Comparison of ENCODE assay signal across 8 mouse cellular contexts in the genomic region with DNA sequence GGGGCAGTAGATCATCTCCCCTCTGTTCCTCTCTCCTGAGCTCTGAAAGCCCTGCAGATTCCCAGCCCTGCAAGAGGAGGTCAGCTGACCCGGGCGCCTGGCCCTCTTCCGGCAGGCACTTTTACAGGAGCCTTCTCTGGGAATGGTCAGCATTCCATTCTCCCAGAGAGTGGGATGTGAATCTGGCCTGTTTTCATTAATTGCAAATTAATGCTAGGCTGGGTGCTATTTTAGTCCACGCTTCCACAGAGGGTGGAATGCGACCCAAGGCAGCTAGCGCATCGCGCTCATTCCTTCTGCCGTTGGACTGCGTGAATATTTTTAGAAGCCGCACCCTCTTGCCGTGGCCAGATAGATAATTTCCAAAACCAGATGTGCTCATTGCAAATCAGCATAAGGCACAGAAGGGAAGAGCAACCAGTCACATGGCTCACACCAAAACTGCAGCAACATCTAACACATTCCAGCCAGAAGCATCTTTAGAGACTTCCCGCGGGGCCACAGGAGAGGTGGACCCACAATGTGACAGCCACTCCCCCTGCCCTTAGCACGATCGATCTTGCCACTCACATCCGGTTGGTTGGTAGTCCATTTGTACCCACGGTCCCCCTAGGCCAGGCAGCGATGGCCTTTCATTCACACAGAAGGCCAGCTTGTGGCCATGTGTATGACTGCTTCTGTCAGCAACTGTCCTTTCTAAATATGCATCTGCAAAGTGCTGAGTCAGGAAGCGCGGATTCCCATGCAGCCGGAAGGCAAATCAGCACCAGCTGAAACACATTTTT. TPM values are rescaled to one million over a fixed set of nuclear protein-coding genes. Genes with fewer than 3 reads are reported as not detected.
DNase-seq lines count a peak whose midpoint lies in the region; TF ChIP-seq lines count a peak whose summit lies in the region.

No protein-coding gene starts in this region.

- no peaks in the 10 kb centered on the region for H3K27me3 ChIP-seq in CH12.LX (replicated peaks)
- no peaks in the 10 kb centered on the region for H3K27me3 ChIP-seq in small intestine, adult 2 months (ENCODE audit: control insufficient read depth, insufficient read depth, low read length)

- peaks cover 0 to 51% of the 10 kb centered on the region in 2 experiments for H3K36me3 ChIP-seq in CH12.LX (replicated peaks in 1 of 2; ENCODE audit: control insufficient read depth in 1 of 2, insufficient read depth in 1 of 2, low read length in 1 of 2)
- no peaks in the 10 kb centered on the region for H3K36me3 ChIP-seq in small intestine, adult 2 months (ENCODE audit: control insufficient read depth, insufficient read depth, low read length)

- no peak for TF ChIP-seq CTCF in CH12.LX (conservative IDR thresholded peaks at IDR 0.05 in 1 of 2, IDR thresholded peaks at IDR 0.05 in 1 of 2; ENCODE audit: low read depth in 2 of 2, low read length in 2 of 2)
- no peak for TF ChIP-seq CTCF in brain, embryonic 14.5 days (IDR thresholded peaks at IDR 0.05; ENCODE audit: borderline replicate concordance, extremely low read depth, insufficient read depth, insufficient read length)
- no peak for TF ChIP-seq CTCF in small intestine, adult 2 months (IDR thresholded peaks at IDR 0.05; ENCODE audit: extremely low read depth, insufficient read length, insufficient replicate concordance, low read depth, low read length)

- H3K9me3 ChIP-seq in CH12.LX (replicated peaks; ENCODE audit: low read length): no peaks in the 10 kb centered on the region

- no peak for TF ChIP-seq POLR2A in CH12.LX (IDR thresholded peaks at IDR 0.05; ENCODE audit: low read depth, low read length)
- no peak for TF ChIP-seq POLR2A in brain, embryonic 14.5 days (IDR thresholded peaks at IDR 0.05; ENCODE audit: borderline replicate concordance, extremely low read depth, insufficient read depth, insufficient read length, poor library complexity, severe bottlenecking)
- TF ChIP-seq POLR2A in small intestine, adult 2 months (IDR thresholded peaks at IDR 0.05; ENCODE audit: low read depth, low read length): no peak

- no peak overlapping the region for H3K4me2 ChIP-seq in CH12.LX (ENCODE audit: insufficient read depth, low read depth, poor library complexity, severe bottlenecking)

- H3K27ac ChIP-seq in CH12.LX (ENCODE audit: insufficient read depth, low read depth): no peak overlapping the region
- H3K27ac ChIP-seq in small intestine, adult 2 months (ENCODE audit: insufficient read depth, low read depth, low read length): 0 out of 2 replicates have a peak overlapping the region, but pooled peaks have one; percentile 10

- H3K4me1 ChIP-seq in CH12.LX (ENCODE audit: control insufficient read depth in 1 of 2, insufficient read depth in 2 of 2): peaks cover 0 to 80% of the 10 kb centered on the region in 2 experiments; a peak in 2 of 4 replicates
- peaks cover 5% of the 10 kb centered on the region; the same call in 1 of the 2 replicates for H3K4me1 ChIP-seq in small intestine, adult 2 months (ENCODE audit: control insufficient read depth, insufficient read depth, insufficient read length, low read length)

- WGBS in small intestine, adult 2 months: 57% methylated on average over 22 of the region's 22 CpGs

- DNase-seq in CH12.LX (ENCODE audit: extremely low read depth): no peak
- peak; percentile 63 for DNase-seq in brain, embryonic 14.5 days (ENCODE audit: low read depth)
- peak; percentile 75 to 84 for DNase-seq in heart, adult 18-20 months
- DNase-seq in kidney, adult 8-10 months: peak; percentile 28 to 35
- DNase-seq in lung, postnatal 25 days (ENCODE audit: low spot score): peak; percentile 32
- DNase-seq in T-cell, adult 2 months (ENCODE audit: low spot score): no peak
- DNase-seq in cerebellum, adult 11 months: no peak

- no peak for TF ChIP-seq EP300 in CH12.LX (IDR thresholded peaks at IDR 0.05; ENCODE audit: low read length)

- no peak for TF ChIP-seq RAD21 in CH12.LX (IDR thresholded peaks at IDR 0.05; ENCODE audit: low read depth, low read length)

- in situ Hi-C loops in CH12.LX (cut with MboI; ENCODE audit: low pct_ligation_motif_present, low pct_unique_long_range_greater_than_20kb, low sequenced_read_pairs): no loop called here

- H3K79me2 ChIP-seq in CH12.LX (replicated peaks; ENCODE audit: control insufficient read depth, extremely low read depth, insufficient read depth, poor library complexity, severe bottlenecking): no peaks in the 10 kb centered on the region

- no peak overlapping the region for H3K9ac ChIP-seq in CH12.LX (ENCODE audit: insufficient read depth, low read depth)

- dilution Hi-C loops in CH12.LX (cut with MboI; ENCODE audit: extremely low pct_ligation_motif_present, extremely low pct_unique_long_range_greater_than_20kb, low sequenced_read_pairs): no loop called here

- H3K4me3 ChIP-seq in CH12.LX (replicated peaks in 1 of 3; ENCODE audit: low read depth in 2 of 3, low read length in 2 of 3, poor library complexity in 1 of 3): no peak overlapping the region
- 0 out of 2 replicates have a peak overlapping the region, but pooled peaks have one; percentile 6 for H3K4me3 ChIP-seq in small intestine, adult 2 months (ENCODE audit: low read depth, low read length)

TF ChIP-seq in CH12.LX, 34 proteins besides CTCF, POLR2A, EP300 and RAD21:
- TF ChIP-seq JUN (IDR thresholded peaks at IDR 0.05; ENCODE audit: insufficient read depth, low read depth, low read length) (no peak), E2F4 (IDR thresholded peaks at IDR 0.05; ENCODE audit: insufficient replicate concordance, low read depth, low read length) (no peak), MAFK (IDR thresholded peaks at IDR 0.05; ENCODE audit: insufficient replicate concordance, low read length) (0 out of 2 replicates have a peak, but pooled peaks have one; percentile 35), PAX5 (IDR thresholded peaks at IDR 0.05; ENCODE audit: low read length) (no peak)

RNA-seq across cellular contexts. Expression of a gene that starts 51.8 kb away (rescaled TPM):
- 1.2 TPM in 2 replicates for total RNA-seq in CH12.LX (2012; rRNA removed)
- 1.4 and 1.6 TPM in 2 replicates for total RNA-seq in CH12.LX (2014; rRNA removed)
- 3.2 and 3.4 TPM in 2 replicates for polyA plus RNA-seq in CH12.LX (2012; ENCODE audit: insufficient read length, low read depth)
- polyA plus RNA-seq in brain, embryonic 14.5 days (2012; rRNA removed): 52.9 and 54.8 TPM in 2 replicates
- total RNA-seq in heart, adult 18-20 months (2021): 10 to 100 TPM; 27.9 to 32.2 TPM
- 2.0 and 2.7 TPM in 2 replicates for polyA plus RNA-seq in small intestine, adult 2 months (2012; rRNA removed)

Comparison
In these comparisons a context has a peak if more than half of its experiments do, and no peak if none do; other contexts are left out.
1. DNase-seq: peak in brain, embryonic 14.5 days (single experiment), heart, adult 18-20 months (2 of 2), kidney, adult 8-10 months (2 of 2) and lung, postnatal 25 days (single experiment); none in CH12.LX (single experiment), T-cell, adult 2 months (single experiment) and cerebellum, adult 11 months (single experiment).
2. RNA of a gene that starts 51.8 kb away (polyA plus RNA-seq): 52.9 to 54.8 TPM in brain, embryonic 14.5 days; 3.2 to 3.4 TPM in CH12.LX and 2.0 to 2.7 TPM in small intestine, adult 2 months; every median in the first group is over 10 times any median in the second.